Mouse (Mus musculus) layer of hippocampus, postnatal 10 days (tissue): ENCODE measurements around the gene Plxnb1. TPM values are rescaled to one million over a fixed set of nuclear protein-coding genes. Genes with fewer than 3 reads are reported as not detected.

Source experiments
- DNase-seq, 2 experiments: peaks; one replicate each; pipeline ENCODE4 v3.0.0; 2021; ENCODE audit warnings: low spot score in 2 of 2
- total RNA-seq, 2 experiments: library from RNA; stranded (reverse); gene quantifications; 2 replicates each; pipeline ENCODE4 v1.2.3; 2021

Plxnb1 gene
- total RNA-seq, 2 experiments from 2014 or later = 87.8 to 89.8 TPM

DNA sequence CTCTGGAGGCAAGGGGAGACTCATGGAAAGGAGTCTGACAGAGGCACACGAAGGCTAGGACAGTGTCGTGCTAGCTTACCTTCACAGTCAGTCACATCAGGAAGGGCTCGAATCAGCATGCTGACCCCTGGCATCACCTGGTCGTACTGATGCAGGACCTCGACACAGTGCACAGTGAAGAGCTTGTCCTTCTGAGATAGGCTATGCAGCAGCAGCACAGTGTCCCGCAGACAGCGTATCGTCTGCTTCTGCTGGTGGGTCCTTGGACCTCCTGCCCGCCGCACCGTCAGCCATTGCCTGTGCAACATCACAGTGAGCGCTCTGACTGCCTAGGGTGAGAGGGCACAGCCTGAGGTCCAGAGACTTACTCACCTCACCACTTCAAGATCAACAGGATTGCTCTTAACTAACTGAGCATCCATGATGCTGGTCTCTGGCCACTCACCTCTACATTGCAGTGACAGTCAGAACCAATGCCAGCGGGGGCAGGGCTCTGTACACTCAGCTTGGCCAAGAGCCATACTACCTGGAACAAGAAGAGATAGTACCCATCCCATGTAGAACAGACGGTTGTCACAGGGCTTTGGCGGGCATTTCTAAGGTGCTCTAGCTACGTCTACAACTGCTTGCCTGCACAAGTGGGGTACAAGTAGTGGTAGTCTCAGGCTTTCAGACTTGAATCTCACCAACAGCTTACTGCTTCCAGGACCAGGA, 34.8 kb upstream of the Plxnb1 start:
- DNase-seq = peak in 1 of 2 experiments; percentile 42

DNA sequence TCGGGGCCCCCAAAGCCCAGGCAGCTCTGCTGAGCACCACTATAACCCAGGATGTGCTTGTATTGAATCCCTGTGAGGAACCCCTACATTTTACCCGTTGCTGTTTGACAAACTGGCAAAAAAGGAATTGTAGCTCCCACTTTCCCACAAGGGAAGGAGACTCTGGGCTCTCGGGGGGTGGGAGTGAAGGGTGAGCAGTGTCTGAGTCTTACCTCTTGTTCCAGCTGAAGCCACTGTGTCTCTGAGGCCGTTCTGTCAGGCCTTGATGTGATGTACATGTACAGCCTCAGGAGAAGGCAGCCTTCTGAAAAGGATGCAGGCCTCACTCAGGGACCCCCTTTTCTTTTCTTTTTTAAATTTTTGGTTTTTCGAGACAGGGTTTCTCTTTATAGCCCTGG, 34.3 kb upstream of the Plxnb1 start:
- DNase-seq = no peak

DNA sequence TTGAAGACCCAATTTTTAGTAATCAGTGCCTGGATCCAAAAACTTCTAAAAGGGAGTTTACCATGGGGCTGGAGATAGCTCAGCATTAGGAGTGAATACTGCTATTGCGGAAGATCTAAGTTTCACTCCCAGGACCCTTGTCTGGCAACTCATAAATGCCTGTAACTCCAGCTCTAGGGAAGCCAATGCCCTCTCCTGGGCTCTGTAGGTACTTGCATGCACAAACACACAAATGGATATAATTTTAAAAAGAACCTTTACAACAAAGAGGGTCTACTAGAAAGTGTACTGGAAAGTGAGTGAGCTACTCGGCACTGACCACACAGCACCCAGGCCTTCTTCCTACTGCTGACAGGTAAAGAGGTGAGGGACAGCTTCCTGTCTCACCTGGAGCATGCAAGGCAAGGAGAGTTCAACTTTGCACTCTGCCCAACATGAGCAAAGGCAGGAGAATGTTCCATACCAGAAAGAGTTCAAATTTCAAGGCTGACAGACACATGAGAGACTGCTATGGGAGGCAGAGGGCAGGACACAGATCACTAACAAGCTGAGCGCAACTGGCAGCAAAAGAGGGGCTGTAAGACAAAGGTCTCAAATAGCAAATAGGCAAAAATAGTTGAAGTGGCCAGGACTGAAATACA, 27.0 kb upstream of the Plxnb1 start:
- no peak for DNase-seq

DNA sequence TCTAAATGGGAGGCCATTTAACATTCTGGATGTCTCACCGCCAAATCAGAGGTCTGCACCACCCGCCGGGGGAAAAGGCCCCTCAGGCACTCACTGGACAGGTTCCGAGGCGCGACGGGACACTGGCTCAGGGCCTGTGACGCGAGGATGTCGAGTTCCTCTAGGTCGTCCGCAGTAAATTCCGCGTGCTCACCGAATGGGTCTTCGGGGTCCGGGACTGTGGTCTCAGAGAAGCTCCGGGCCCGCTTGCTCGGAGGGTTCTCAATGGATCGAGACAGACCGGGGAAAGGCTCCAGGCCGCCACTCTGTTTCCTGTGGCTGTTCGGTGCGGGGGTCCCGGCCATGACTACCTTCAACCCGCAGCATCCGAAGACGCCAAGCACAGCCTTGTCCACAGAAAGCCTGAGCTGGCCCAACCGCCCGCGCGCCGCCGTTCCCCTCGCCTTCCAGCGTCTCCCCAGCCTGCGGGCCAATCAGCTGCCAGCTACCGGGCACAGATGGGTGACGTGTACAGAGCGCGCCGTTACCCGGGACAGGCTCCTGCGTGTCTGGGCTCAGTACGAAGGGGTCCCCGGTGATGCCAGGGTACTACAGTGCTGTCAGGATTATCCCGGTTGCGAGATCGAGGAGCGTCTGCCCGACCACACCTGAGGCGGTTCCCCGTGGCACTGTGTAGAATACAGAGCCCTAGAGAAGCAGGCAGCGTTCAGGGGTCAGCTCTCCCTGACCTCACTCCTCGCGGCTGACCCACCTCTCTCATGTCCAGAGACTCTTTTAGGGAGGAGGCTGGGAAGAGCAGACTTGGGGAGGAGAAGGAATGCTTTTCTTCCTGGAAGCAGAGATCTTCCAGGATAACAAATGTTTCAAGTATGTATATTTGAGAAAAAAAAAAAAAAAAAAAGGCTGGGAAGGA, 21.3 kb upstream of the Plxnb1 start, which contains the start of gene Atrip:
Gene Atrip (minus strand): TSS at position 464 of the 913 bp plus-strand sequence.
- peak; percentile 93 to 94 for DNase-seq

DNA sequence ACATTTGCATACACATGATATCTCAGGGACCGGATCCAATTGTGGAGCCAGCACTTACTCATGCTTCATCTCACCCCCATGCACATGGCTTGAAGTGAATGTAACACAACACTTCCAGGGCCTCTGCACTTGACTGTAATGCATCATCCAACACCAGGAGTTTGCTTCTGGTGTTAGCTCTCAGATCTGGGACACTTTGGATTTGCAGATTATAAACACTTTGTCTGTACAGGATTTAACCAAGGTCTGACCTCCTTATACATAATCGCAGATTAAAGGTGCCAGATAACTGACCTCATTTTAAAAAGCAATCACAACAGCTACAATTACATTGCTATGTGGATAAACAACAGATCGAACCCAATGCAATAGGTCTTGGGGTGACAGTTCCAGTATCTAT, 14.7 kb upstream of the Plxnb1 start:
- no peak for DNase-seq

DNA sequence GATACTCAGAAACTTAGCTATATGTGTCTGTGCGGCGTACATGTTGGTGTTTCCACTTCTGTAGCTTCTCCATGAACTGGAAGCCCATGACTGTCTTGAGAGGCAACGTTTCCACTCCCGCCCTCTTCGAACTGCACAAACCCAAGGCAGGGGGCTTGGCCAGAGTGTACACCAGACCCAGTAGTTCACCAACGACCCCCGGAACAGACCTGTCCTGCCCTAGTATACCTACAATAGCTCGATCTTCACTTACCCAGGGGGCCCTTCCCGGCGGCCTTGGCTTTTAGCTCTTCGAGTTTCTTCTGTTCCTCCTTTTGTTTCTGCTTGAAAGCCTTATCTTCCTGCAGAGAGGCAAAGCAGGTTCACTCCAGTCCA, 13.5 kb upstream of the Plxnb1 start:
- no peak for DNase-seq

DNA sequence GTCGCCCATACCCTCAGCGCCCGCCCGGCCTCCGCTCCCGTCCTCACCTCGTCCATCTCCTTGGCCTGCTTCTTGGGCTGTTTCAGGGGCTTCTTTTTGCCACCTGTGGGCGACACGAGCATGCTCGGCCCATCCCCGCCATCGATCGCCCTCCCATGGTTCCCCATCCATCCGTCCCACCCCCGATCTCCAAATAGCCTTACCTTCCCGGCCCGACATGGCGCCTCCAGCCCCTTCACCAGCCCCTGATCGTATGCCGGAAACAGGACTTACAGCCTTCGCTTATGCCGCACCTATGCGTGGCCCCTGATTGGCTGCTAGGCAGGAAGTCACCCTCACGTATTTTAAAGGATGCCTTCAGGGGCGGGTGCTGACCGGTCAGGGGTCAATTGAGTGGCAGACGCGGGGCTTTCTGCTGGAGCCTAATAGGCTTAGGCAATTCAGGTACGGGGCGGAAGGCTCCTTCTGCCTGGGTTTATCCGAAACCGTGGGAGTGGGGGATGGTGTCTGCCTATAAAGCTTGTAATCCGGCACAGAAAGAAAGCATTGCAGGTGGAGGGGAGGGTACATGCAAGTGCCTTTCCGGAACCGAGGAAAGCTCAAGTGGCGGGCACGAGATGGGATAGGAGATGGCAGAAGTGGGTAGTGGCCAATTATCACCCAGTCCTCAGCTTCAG, 12.9 kb upstream of the Plxnb1 start, which contains the start of the genes Ccdc51 and Tma7:
Gene Ccdc51 (plus strand): TSS at position 370 of the 677 bp plus-strand sequence.
Gene Tma7 (minus strand): TSS at position 464 of the 677 bp plus-strand sequence.
- DNase-seq = peak; percentile 74 to 85

DNA sequence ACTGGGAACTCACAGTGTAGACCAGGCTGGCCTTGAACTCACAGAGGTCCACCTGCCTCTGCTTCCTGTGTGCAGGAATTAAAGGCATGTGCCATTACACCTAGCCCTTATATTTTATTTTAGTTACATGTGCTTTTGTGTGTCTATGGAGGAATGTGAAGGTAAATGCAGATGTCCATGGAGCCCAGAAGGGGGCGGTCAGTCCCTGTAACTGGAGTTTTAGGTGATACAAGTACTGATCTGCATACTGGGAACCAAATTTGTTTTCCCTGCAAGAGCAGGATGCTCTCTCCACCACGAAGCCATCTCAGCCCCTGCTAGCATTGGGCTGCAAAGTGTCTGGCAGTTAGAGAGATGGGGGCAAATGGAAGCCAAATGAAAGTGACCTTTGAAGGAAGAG, 10.3 kb upstream of the Plxnb1 start:
- no peak for DNase-seq

DNA sequence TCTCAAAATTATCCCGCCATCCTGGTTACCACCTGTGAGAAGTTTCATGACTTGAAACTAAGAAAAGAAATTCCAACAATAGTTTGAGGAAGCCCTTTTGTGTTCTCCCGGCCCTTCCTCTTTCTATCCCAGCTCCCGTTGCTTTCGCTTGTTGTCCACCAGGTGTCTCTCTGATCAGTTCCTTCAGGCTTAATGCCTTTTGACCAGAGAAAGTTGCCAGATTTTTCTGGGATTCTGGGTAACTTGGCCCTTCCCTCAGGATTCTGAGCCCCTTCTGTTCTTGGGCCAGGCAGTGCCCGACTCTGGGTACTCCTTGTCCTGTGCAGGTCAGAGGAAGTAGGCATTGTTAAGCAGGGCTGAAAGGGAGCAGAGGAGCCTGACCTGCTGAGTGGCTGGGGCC, 7.2 kb upstream of the Plxnb1 start:
- peak; percentile 63 to 72 for DNase-seq

DNA sequence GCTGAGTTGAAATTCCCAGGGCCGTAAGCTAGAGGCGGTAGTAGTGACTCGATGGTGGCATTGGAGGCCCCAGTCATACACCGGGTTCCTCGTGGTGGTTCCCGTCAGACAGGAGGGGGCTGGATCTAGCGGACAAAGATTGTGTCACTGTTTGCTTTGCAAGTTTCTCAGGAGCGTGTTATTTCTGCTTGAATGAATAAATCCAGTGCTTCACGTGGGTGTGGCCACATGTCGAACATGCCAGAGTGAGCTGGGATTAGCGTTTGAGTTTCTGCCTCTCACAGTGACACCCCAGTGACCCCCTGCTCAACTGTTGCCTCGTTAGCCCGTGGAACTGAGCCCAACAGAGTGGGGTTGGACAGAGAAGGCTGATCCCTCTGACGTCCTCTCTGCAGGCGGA, 4.7 kb upstream of the Plxnb1 start:
- DNase-seq = no peak

DNA sequence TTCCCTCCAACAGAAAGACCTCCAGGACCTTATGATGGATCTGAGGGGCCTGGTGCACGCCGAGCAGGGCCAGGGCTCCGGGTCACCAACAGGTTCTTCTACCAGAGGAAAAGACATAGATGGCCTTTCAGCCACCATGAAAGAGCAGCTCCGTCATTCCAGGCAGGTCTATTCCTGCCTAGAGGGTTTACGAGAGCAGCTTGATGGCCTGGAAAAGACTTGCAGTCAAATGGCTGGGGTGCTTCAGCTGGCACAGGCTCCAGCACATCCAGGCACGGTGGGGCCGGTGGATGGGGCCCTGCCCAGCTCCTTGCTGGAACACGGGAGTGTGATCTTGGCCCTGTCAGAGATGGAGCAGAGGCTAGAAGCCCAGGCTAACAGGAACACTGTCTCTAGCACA, 3.4 kb upstream of the Plxnb1 start:
- DNase-seq = no peak

DNA sequence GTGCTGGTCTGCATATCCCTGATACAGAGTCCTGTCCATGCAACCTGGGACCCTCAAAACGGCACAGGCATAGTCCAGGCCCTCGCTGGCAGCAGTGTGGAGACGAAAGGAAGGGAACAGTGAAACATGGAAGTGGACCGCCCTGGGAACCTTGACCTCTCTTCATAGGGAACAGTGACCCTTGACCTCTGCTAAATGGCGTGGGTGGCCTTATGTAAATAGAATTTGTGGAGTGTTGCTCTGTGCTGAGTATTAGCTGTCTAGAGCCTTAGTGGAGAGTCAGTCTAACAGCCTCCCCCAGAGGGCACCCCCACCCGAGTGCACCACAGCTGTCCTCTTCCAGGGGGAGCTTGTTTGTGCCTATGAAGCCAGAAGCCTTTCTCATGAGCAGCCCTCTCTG, 2.4 kb upstream of the Plxnb1 start:
- no peak for DNase-seq

DNA sequence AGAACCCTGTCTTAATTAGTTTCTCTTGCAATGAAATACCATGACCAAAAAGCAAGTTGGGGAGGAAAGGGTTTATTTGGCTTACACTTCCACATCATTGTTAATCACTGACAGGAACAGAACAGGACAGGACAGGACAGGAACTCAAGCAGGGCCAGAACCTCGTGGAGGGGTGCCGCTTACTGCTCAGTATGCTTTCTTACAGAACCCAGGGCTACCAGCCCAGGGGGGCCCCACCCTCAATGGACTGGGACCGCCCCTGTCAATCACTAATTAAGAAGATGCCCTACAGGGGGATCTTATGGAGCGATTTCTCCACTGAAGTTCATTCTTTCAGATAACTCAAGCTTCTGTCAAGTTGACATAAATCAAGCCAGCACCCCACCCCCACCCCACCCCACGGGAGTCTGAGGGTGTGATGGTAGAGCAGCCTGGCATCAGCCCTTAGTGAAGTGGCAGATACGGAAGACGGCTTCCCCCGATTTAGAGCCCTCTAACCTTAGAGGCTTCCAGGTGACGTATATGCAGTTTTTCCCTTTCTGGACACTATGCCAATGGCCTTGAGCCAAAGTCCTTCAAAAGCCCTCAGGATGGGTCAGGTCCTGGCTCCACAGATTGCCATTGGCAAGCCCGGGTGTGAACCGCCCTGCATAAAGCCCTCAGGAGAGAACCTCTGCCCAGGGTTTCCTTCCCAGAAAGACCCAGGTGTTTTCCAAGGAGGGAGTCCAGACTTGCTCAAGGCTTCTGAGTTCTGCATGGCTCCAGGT, 1.2 kb upstream of the Plxnb1 start:
- DNase-seq = no peak

DNA sequence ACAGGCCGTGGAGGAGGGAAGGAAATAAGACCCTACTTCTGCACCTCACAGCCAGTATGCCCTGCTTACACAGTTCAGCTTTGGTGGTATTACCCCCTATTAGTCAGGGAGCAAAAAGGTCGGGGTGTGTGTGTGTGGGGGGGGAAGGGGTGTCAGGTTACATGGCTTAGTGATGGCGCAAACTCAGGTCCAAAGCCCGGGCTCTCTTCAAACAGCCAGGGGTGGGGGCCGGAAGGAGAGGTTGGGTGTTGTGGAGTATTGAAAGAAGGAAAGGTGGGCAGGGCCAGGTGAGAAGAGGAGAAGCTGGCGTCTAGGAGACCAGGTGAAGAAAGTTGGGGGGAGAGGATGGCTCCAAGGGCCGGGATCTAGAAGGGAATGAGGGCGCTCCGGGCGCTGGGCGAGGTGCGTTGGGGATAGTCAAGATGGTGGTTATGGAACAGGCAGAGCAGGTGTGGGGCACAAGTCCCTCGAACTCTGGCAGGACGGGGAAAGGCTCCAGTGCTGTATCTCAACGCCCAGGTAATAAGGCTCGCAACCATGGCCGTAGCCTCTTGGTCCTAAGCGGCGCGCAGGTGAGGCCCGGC, 544 bp upstream of the Plxnb1 start:
- no peak for DNase-seq

DNA sequence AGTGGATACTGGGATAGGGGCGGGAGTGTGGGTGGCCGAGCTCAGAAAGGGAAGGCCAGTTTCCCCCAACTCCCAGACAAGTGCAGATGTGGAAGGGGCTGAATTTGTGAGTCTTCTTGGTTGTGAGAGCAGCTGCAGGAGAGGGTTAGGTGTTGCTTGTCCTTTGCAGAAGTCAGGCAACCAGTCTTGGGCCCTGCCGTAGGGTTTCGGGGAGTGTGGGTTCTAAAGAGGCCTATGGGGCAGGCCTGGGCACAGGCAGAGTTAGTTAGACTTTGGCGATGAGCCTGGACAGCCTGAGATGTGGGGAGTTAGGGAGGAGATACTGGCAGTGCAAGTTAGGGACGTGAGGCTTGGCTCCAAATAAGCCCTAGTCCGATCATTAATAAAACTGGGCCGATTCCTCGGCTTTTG, 1.1 kb downstream of the Plxnb1 start:
- peak; percentile 41 to 58 for DNase-seq

DNA sequence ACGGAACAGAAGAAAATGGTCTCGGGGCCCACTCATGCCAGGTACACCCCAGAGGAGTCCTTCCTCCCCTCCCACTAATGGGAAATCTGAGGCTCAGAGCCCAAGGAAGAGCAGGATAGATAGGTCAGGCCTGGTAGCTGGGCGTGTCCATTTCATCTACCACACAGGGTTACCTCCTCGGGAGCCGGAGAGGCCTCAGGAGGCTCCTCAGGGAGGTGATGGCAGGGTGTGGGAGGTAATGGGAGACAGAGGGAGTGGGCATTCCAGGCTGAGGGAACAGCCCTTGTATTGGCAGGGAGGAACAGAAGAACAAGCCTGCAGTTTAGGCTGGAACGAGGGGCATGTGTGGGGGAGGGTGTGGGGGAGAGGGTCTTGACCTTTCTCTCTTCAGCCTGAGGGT, 1.7 kb downstream of the Plxnb1 start:
- DNase-seq = no peak

DNA sequence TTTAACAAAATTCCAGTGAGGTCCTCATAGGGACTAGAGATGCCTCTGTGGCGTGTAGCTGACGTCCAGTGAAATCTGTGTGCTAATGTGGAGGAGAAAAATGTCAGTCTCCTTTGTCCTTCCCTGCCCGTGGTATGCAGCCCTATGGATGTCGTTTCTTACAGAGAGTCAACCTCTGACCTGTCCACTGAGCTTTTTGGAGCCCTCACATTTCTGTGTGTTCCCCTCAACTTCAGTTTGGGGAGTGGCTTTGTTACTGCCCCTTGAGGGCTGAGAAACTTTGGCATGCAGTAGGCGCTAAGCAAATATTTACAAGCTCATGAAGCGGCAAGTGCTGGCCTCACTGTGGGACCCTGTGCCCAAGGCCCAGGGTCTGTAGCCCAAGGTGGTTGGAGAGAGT, 2.1 kb downstream of the Plxnb1 start:
- no peak for DNase-seq

DNA sequence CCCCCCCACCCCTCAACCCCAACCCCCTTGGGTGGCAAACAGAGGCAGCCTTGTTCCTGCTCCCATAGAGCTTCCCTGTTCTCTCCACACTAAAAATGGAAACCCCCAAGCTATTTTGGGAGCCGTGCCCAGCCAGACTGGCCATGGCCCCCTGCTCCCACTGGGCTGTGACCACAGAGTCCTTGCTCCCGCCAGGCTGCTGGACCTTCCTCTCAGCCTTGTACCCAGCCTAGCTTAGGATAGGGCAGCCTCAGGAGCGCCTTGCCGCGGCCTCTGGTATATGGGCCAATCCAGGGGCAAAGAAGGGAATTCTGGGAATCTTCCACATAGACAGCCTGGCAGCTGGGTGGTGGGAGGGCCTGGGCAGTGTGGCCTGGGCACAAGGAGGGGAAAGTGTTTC, 2.6 kb downstream of the Plxnb1 start:
- DNase-seq = peak; percentile 76 to 84

DNA sequence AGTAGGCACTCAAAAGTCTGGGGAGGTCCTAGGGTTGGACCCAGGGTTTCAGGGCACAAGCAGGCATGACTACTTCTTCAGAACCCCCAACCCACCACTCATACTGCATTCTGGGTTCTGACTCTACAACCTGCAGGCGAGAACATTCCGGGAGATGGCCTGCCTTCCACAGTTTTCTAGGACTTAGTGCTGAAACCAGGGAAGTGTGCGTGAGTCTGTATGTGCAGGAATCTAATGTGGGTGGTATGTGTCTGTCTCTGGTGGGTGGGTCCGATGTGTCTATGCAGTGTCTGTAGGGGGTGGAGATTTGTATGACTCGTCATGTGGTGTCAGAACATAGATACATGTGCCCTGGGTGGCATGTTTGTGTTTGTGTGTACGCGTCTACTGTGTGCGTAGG, 3.2 kb downstream of the Plxnb1 start:
- DNase-seq = no peak

DNA sequence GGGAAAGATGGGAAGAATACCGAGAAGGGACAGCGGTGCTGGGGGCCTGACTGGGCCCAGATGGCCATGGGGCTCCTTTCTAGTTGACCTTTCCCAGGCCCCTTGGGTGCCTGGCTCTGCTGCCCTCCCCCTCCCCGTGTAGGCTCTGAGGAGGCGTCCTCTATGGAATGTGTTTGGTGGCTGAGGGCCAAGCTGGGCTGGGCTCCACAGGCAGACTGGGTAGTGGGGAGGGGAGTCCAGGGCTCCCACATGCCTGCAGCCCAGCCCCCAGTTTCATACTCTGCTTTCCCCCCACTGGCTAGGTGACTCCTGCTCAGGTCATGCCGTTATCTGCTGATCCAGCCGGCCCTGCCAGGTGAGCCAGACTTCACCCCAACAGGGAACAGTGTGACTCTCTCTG, 3.8 kb downstream of the Plxnb1 start:
- peak; percentile 60 to 75 for DNase-seq
